Mouse (Mus musculus) lung, embryonic 16.5 days (tissue): ENCODE measurements around the gene Traf3ip3. TPM values are rescaled to one million over a fixed set of nuclear protein-coding genes. Genes with fewer than 3 reads are reported as not detected.
A peak's percentile ranks its signal among the peaks of the same experiment; 100 is the strongest.

Source experiments
- ATAC-seq: fragments of 200-750 bp; cut with Nextera tagmentation; 2 replicates; pipeline ENCODE4 v1.8.0; 2017; ENCODE audit warnings: low read depth, mild to moderate bottlenecking, moderate library complexity
- H3K27ac ChIP-seq: fragments of 300-500 bp; sonication (generic); 2 replicates; pipeline ENCODE4 v1.5.1; 2014; ENCODE audit warnings: mild to moderate bottlenecking, control low read depth, low read length
- H3K27me3 ChIP-seq: fragments of 300-500 bp; sonication (generic); 2 replicates; pipeline ENCODE4 v1.6.1; 2014; ENCODE audit warnings: low read depth, low read length, mixed read lengths; ENCODE audit not compliant: control insufficient read depth, insufficient read depth
- H3K36me3 ChIP-seq: fragments of 300-500 bp; sonication (generic); 2 replicates; pipeline ENCODE4 v1.6.1; 2014; ENCODE audit warnings: low read length; ENCODE audit not compliant: control insufficient read depth, insufficient read depth
- H3K4me1 ChIP-seq: fragments of 300-500 bp; sonication (generic); replicated peaks from 2 replicates; pipeline ENCODE4 v1.6.1; 2014; ENCODE audit warnings: low read length, mixed read lengths; ENCODE audit not compliant: control insufficient read depth, insufficient read depth
- H3K4me2 ChIP-seq: fragments of 300-500 bp; sonication (generic); 2 replicates; pipeline ENCODE4 v1.6.1; 2014; ENCODE audit warnings: low read depth, low read length, control low read depth
- H3K4me3 ChIP-seq: fragments of 300-500 bp; sonication (generic); 2 replicates; pipeline ENCODE4 v1.5.1; 2014; ENCODE audit warnings: mild to moderate bottlenecking, low read length, control low read depth
- H3K9ac ChIP-seq: fragments of 300-500 bp; sonication (generic); 2 replicates; pipeline ENCODE4 v1.6.1; 2014; ENCODE audit warnings: low read length, control low read depth
- H3K9me3 ChIP-seq: fragments of 300-500 bp; sonication (generic); 2 replicates; pipeline ENCODE4 v1.6.1; 2016; ENCODE audit warnings: low read length; ENCODE audit not compliant: control insufficient read depth
- WGBS: fragments of 180-500 bp; shearing (Covaris S2); extraction: QIAGEN DNeasy Blood & Tissue Kit; methylation state at CpG from one replicate; pipeline ENCODE4 v1.1.7; 2014; 5-methylcytosine and 5-hydroxymethylcytosine counted together
- polyA plus RNA-seq: library from polyadenylated mRNA; unstranded; fragments of >200 nt; fragmentation: Nextera tagmentation; extraction: Ambion mirVana; gene quantifications from 2 replicates; pipeline ENCODE4 v1.2.1, GENCODE M21; 2015

The Traf3ip3 gene
- polyA plus RNA-seq, 1 experiment from 2014 or later = 3.2 TPM

DNA sequence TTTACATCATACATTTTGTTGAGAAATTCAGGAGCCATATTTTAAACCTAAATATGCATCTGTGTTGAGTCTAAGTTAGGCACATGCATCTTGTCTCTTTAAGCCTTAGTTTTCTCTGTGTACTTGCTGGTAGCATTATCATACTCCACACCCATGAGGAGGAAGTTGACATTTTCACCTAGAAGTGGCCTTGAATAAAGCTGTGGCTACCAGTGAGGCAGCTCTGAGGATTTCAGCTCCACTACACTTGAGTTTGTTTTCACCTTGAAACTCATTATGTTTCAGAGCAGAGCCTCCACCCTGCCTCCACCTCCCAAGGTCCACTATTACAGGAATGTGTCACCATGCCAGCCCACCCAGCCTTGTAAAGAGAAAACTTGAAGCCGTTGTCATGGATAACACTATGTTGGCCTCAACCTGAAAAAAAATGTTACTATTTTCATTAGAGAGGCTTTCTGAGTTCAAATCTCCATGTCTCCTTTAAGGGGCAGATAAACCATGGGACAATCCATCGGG lies 32.7 kb upstream of the Traf3ip3 start:
- H3K9me3 ChIP-seq = no peaks in the 10 kb centered on the region
- H3K9ac ChIP-seq = no peak overlapping the region
- H3K4me2 ChIP-seq = no peak overlapping the region
- no peak overlapping the region for H3K4me3 ChIP-seq
- H3K36me3 ChIP-seq = no peaks in the 10 kb centered on the region
- peaks cover 3% of the 10 kb centered on the region; the same call in 1 of the 2 replicates for H3K4me1 ChIP-seq
- no peaks in the 10 kb centered on the region for H3K27me3 ChIP-seq
- no peak overlapping the region for H3K27ac ChIP-seq
- WGBS = 94% methylated on average over 2 of the region's 2 CpGs
- no peak for ATAC-seq

DNA sequence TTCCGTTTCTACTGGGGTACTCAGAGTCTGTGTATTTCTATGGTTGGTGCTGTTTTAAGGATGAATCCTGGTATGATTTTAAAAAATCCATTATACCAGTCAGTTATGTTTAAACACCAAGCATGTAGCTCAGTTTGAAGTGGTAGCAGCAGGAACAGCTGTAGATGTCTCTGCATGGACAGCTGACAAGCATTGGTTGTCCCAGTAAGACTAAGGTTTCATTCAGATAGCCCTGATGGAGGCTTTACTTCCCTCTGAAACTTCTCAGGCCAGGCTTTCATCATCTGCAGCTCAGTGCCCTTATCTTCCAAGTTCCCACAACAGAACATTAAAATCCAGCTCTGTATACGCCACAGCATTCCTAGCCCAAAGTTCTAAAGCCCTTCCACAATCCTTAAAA lies 31.2 kb upstream of the Traf3ip3 start:
- H3K36me3 ChIP-seq = no peaks in the 10 kb centered on the region
- H3K9ac ChIP-seq = no peak overlapping the region
- no peak for ATAC-seq
- H3K9me3 ChIP-seq = no peaks in the 10 kb centered on the region
- H3K4me3 ChIP-seq = no peak overlapping the region
- peaks cover 3% of the 10 kb centered on the region; the same call in 1 of the 2 replicates for H3K4me1 ChIP-seq
- H3K4me2 ChIP-seq = no peak overlapping the region
- no peaks in the 10 kb centered on the region for H3K27me3 ChIP-seq
- no peak overlapping the region for H3K27ac ChIP-seq
- WGBS = 81% methylated on average over 2 of the region's 2 CpGs

DNA sequence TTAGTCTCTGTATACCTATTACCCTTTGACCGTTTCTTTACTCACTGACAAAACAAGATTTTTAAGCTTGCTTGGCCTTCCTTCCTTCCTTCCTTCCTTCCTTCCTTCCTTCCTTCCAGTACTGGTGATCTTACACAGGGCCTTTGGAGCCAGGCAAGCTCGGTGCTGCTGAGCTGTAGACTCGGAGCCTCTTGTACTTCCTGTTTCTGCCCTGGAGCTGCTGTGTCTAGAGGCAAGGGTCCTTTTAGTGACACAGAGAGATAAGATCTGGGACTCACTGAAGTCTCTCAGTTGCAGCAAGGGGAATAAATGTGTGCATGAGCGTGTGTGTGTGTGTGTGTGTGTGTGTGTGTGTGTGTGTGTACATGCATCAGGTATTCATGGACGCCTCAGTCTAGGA lies 29.4 kb upstream of the Traf3ip3 start:
- peak; percentile 81 for ATAC-seq
- Histone ChIP-seq H3K9ac (no peak overlapping the region), H3K36me3 (no peaks in the 10 kb centered on the region), H3K4me3 (no peak overlapping the region), H3K27me3 (no peaks in the 10 kb centered on the region), H3K27ac (peak overlapping the region; percentile 69), H3K4me2 (no peak overlapping the region), H3K9me3 (no peaks in the 10 kb centered on the region), H3K4me1 (peaks cover 3% of the 10 kb centered on the region; the same call in 1 of the 2 replicates)
- 26% methylated on average over 5 of the region's 5 CpGs for WGBS

DNA sequence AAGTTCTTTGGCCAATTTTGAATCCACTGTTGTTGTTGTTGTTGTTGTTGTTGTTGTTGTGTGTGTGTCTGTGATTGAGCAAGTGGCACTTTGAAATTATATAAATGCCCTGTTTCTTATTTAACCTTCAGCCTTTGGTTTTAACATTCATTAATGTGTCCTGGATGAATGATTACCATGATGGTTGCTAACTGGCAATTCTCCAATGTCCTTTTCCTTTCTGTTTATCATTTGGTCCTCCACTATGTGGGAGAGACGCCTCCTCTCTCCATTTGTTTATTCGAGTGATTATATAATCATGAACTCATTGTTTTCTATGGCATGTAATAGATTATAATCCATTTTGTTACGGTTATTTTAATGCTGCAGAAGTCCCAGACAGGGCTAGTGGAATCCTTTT lies 29.0 kb upstream of the Traf3ip3 start:
- Histone ChIP-seq H3K36me3 (no peaks in the 10 kb centered on the region), H3K4me3 (no peak overlapping the region), H3K4me1 (peaks cover 3% of the 10 kb centered on the region; the same call in 1 of the 2 replicates), H3K9me3 (no peaks in the 10 kb centered on the region), H3K27me3 (no peaks in the 10 kb centered on the region), H3K9ac (no peak overlapping the region), H3K27ac (peak overlapping the region; percentile 69; the same call in 1 of the 2 replicates), H3K4me2 (no peak overlapping the region)
- ATAC-seq = peak; percentile 65
- WGBS = 31% methylated on average over 3 of the region's 3 CpGs

DNA sequence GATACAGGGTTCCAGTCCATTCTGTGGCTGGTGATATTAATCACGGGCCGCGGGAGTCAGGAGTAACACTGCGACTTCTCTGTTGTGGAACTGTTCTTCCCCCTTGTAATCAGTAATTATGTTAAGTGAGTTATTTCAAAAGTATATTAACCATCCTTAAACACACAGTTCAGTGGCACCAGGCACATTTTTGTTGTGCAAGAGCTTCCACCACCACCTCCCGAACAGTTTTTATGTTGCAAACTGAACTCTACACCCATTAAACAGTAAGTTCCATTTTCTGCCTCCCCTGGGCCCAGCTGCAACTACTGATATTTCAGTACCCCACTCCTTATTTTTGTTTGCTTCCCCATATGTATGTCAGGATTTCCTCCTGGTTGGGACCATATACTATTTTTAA lies 28.1 kb upstream of the Traf3ip3 start:
- Histone ChIP-seq H3K4me2 (no peak overlapping the region), H3K27ac (no peak overlapping the region), H3K9ac (no peak overlapping the region), H3K4me3 (no peak overlapping the region), H3K27me3 (no peaks in the 10 kb centered on the region), H3K4me1 (0 out of 2 replicates have a peak, but pooled peaks cover 3% of the 10 kb centered on the region), H3K36me3 (no peaks in the 10 kb centered on the region), H3K9me3 (no peaks in the 10 kb centered on the region)
- WGBS = 81% methylated on average over 5 of the region's 5 CpGs
- ATAC-seq = no peak

DNA sequence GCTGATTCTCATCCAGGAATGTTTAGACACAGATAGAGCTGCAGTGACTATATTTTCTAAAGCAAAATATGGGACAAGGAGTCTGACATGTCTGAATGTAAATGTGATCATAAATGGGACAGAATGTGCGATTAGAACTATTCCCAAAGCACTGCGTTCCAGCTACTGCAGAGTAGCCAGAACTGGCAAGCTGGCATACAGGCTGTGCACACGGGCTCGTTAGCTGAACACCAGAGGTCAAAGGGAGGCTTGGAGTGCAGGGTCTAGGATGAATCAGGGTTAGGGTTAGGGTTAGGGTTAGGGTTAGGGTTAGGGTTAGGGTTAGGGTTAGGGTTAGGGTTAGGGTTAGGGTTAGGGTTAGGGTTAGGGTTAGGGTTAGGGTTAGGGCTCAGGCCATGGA lies 26.0 kb upstream of the Traf3ip3 start:
- H3K36me3 ChIP-seq = no peaks in the 10 kb centered on the region
- H3K27ac ChIP-seq = no peak overlapping the region
- 85% methylated on average over 4 of the region's 4 CpGs for WGBS
- H3K27me3 ChIP-seq = no peaks in the 10 kb centered on the region
- no peak for ATAC-seq
- H3K4me1 ChIP-seq = 0 out of 2 replicates have a peak, but pooled peaks cover 3% of the 10 kb centered on the region
- no peaks in the 10 kb centered on the region for H3K9me3 ChIP-seq
- no peak overlapping the region for H3K4me3 ChIP-seq
- H3K4me2 ChIP-seq = no peak overlapping the region
- no peak overlapping the region for H3K9ac ChIP-seq

DNA sequence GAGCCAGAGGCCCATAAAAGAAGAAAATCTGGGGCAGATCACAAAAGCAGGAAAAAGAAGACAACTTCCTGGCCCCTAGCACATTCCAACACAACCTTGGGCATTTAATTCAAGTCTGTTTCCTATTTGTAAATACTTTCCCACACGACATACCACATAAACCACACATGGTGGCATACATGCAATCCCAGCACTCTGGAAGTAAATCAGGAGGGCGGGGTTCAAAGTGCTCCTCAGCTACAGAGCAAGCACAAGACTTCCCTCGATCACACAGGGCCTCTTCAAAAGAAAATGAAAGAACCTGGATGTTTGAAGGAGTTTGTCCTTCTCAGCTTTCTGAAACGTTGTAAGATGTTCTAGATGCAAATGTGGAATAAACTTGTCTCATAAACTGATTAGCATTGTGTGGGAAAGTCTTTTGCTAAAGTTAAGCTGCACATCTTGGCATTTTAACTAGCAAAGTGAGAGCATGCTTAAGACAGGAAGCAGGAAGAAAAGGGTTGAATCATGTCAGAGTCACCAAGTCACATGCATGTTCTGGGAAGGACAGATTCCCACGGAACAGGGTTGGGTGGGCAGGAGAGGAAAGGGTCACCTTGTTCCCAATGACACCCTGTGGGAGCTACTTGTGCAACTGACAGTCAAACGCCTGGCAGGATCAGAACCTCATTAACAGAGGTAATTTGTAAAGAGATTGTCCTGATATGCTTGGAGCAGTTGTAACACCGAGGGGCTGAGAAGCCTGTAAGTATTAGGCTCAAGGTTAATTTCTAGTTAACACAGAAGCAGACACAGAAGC lies 25.4 kb upstream of the Traf3ip3 start:
- 31% methylated on average over 7 of the region's 7 CpGs for WGBS
- ATAC-seq = no peak
- Histone ChIP-seq H3K36me3 (no peaks in the 10 kb centered on the region), H3K9ac (no peak overlapping the region), H3K9me3 (no peaks in the 10 kb centered on the region), H3K27me3 (no peaks in the 10 kb centered on the region), H3K4me3 (no peak overlapping the region), H3K27ac (no peak overlapping the region), H3K4me2 (no peak overlapping the region), H3K4me1 (0 out of 2 replicates have a peak, but pooled peaks cover 3% of the 10 kb centered on the region)

DNA sequence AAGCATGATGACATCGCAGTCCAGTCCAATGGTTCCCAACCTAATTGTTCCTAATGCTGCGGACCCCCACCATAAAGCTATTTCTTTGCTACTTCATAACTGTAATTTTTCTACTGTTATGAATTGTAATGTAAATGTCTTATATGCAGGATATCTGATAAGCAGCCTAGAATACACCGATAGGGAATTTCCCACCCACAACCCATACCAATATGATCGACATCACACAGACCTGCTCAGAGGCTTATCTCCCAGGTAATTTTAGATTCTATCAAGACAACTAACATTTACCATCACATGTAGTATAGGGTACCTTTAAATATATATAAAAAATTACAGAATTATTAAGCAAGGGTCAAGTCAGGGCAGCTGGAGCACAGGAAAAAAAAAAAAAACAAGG lies 24.6 kb upstream of the Traf3ip3 start:
- ATAC-seq = no peak
- H3K4me2 ChIP-seq = no peak overlapping the region
- no peaks in the 10 kb centered on the region for H3K27me3 ChIP-seq
- WGBS = 88% methylated on average over 4 of the region's 4 CpGs
- no peak overlapping the region for H3K9ac ChIP-seq
- no peak overlapping the region for H3K27ac ChIP-seq
- H3K4me3 ChIP-seq = no peak overlapping the region
- H3K36me3 ChIP-seq = no peaks in the 10 kb centered on the region
- H3K9me3 ChIP-seq = no peaks in the 10 kb centered on the region
- 0 out of 2 replicates have a peak, but pooled peaks cover 3% of the 10 kb centered on the region for H3K4me1 ChIP-seq

DNA sequence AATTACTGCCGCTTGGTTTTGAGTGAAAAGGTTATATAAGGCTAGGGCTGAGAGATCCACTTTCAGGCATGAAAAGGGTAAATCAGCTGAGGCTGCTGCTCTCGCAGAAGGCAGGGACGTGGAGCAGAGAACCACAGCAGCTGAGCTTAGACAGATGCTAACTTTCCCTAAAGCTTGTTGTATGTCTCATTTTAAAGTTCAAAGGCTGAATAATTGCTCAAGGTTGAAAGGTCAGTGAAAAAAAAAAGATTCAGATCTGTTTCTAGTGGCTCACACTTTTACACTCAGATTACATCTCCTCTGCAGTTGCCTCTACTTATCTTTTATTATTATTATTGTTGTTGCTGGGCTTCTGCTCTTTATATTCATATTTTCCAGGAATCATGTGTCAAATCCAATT lies 24.0 kb upstream of the Traf3ip3 start:
- Histone ChIP-seq H3K27ac (no peak overlapping the region), H3K36me3 (no peaks in the 10 kb centered on the region), H3K4me3 (no peak overlapping the region), H3K9ac (no peak overlapping the region), H3K9me3 (no peaks in the 10 kb centered on the region), H3K4me2 (no peak overlapping the region), H3K27me3 (no peaks in the 10 kb centered on the region), H3K4me1 (no peaks in the 10 kb centered on the region)
- WGBS = 38% methylated on average over 3 of the region's 3 CpGs
- ATAC-seq = no peak
